Mouse (Mus musculus): ENCODE data around the gene Dixdc1.

Dixdc1 gene

DNA sequence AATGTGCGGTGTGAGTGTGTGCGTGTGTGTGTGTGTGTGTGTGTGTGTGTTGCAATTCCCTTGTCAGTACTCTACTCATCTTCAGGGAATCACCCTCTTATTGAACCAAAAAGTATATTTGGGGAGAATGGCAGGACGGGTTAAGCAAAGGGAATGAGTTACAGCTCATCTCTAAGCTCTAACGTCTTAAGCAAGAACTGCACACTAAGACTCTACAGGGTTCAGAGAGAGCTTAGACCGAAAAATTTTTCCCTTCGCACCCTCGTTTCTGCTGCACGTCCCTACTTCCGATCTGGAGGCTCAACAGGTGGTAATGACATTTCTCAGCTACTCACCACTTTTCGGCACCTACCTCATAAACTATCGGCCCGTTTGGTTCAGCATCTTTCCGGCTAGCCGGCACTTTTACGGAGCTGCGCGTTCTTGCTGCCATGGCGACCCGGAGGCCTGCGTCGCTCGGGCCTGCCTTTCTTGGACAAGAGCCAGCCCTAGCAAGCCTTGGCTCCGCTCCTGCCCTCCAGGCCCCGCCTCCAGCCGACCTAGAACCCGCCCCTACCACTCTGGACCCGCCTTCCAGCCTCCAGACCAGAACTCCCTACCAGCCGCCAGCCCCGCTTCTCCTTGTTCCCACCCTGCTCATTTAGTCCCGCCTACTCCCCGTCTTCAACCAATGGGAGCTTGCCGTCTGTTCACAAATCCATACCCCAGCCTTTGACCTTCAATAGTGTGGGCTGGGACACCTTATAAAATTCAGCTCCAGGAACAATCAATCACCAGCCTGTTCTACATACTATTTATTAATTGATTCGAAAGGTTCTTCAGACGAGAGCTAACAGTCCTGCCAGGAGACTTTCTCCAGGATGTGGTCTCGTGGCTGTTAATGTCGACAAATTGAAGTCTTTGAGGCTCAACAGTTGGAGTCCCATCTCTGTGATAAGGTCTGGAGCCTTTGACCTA, at the start of gene Dixdc1:
Gene Dixdc1, minus strand, starts transcription at position 604 of the 957 bp plus-strand sequence.
- in situ Hi-C loops (cut with MboI): no loop called here

DNA sequence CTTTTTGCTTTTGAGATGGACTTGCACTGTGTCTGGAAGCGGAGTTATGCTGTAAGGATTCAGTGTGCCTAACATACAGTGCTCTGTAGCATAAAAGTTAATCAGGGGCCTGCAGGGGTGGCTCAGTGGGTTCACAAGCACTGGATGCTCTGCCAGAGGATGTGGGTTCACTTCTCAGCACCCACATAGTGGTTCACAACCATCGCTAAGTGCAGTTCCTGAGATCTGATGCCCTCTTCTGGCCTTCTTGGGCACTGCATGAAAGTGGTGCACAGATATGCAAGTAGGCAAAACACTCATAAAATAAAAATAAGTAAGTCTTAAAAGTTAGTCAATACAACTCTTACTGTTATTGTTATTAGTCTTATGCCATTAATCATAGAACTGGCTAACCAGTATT, 42.8 kb upstream of the Dixdc1 start:
- in situ Hi-C loops (cut with MboI): no loop called here

DNA sequence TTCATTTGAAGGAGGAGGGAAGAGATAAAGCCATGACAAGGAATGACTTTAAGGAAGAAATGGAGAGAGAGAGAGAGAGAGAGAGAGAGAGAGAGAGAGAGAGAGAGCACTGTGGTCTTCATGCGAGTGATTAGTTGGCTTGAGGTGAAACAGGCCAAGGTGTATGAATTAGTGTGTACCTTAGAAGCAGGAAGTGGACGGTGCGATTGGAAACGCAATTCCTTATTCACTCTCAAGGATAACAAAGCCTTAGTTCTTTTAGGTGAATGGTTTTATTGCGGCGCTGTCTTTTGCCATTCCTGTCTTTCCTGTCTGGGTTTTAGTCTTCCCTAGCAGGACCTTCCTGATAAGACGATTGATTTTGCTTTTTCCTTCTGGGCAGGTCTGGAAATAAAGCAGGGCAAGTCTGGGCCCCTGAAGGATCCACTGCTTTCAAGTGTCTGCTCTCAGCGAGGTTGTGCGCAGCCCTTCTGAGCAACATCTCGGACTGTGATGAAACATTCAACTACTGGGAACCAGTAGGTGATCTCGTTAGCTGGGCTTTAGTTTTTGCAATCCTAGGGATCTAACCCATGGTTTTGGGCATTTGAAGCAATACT, 36.9 kb upstream of the Dixdc1 start:
- in situ Hi-C loops (cut with MboI): no loop called here

DNA sequence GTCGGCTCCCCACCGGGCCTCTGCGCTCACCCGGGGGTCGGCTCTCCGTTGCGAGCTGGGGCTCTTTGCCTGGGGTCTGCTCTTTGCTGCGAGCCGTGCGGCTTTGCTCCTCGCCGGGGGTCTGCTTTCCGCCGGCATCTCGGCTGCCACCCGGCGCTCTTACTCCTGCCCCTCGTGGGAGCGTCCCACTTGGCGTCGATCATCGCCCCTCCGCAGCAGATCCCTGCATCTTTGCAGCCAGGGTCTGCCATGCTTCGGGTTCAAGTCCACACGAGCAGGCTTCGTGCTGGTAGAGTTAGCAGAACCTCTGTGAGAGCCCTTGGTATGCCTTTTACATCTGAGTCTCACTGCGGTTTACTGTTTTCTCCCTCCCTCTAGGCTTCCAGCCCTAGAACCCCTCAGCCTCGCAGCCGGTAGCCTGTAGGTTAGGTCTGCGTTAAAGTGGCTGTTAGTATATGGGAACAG, 36.4 kb upstream of the Dixdc1 start:
- in situ Hi-C loops (cut with MboI): no loop called here

DNA sequence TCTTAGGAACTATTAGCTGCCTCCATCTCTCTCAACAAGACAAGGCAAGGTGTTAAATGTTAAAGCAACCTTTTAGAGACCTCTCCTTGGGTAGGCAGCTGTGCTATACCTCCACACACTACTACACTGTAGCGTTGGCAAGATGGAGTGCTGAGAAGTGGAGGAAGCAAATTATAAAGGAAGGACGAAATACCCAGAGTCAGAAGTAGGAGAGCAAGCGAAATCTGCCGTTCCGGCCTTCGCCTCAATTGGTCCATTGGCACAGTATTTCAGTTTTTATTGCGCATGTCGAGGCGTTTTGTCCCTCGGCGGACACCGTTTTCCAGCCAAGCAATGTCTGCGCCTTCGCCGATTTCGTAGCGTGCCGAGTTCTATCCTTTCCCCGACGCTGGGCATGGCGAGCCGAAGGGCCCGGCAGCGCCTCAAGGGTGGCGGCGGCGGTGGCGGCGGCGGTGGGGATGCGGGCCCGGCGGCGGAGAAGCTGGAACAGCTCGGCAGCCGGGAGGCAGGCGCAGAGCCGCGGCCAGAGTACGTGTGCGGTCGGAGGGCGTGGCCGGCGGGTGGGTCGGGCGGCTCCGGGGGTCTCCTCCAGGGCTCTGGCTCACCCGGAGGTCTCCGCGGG, 35.8 kb upstream of the Dixdc1 start, which contains the start of the genes Alg9 and 1110032A03Rik:
Gene Alg9, plus strand, starts transcription at position 29 of the 622 bp plus-strand sequence.
Gene 1110032A03Rik, minus strand, starts transcription at position 530 of the 622 bp plus-strand sequence.
- in situ Hi-C loops (cut with MboI): no loop called here

DNA sequence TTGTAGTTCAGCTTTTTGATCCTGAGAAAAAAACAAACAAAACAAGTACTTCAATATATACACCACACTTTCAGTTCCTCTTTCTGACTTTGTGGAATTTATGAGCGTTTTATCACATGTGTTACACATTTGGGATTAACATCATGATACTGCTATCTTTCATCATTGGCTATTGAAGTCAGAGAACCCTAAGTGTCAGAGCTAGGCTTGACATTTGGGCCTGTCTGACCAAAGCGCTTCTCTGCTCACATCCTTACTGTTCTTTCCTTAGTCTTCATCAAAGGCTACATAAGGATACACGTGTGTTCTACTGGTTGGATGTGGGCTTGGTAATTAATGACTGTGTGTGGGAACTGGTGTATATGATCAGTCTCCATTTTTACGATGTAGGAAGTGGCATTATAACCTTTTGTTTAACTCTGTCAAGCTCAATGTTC, 34.7 kb upstream of the Dixdc1 start:
- in situ Hi-C loops (cut with MboI): no loop called here

DNA sequence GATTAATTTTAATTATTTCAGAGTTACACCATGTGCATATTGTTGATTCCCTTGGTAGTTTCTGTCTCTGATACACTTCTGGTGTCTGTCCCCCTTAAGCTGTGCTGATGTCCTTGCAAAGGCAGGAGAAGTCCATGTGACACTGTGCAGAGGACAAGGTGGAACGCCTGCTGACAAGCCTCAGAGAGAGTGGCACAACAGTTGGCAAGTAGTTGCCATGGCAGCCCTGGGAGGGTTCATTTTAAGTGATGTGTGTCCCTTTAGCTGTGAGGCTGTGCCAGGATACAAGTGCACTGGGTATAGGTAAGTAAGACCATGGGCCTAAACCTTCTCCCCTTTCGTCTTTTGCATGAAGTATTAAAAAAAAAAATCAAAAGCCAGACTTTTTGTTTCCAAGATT, 30.7 kb upstream of the Dixdc1 start:
- in situ Hi-C loops (cut with MboI): no loop called here

DNA sequence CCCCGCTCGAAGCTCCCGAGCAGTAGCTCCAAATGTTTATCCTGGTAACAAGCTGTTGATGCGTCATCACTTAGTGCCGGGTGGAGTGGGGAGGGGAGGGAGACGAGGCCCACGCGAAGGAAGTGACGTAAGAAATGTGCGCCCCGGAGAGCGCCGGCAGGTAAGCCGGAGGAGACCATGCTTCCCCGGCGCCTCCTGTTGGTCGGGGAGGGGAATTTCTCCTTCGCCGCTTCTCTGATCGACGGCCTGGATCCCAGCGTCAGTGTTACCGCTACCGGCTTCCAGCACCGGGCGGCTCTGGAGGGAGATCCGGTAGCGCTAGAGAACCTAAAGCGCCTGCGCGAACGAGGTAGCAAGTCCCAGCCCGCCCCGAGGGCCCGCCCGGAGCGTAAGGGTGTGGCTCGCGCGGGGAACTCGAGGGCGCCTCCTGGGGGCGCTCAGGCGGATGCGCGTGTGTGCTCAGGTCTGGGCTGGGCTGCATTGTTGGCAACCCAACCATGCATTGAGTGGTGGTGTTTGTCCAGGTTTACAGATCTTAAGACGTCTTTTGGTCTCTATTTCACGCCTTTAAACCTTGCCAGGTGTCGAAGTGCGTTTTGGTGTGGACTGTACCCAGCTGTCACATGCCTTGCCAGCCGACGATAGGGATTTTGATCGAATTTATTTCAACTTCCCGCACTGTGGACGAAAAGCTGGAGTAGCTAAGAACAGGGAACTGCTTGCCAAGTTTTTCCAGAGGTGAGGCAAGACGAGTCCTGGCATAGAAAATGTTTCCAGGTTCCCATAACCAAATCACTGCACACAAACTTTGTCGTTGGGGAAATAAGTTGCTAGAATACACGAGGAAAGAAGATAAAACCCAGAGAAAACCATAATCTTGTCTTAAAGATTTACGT, 29.0 kb upstream of the Dixdc1 start, which contains the start of gene Fdxacb1:
Gene Fdxacb1, plus strand, starts transcription at position 130 of the 896 bp plus-strand sequence.
- in situ Hi-C loops (cut with MboI): no loop called here

DNA sequence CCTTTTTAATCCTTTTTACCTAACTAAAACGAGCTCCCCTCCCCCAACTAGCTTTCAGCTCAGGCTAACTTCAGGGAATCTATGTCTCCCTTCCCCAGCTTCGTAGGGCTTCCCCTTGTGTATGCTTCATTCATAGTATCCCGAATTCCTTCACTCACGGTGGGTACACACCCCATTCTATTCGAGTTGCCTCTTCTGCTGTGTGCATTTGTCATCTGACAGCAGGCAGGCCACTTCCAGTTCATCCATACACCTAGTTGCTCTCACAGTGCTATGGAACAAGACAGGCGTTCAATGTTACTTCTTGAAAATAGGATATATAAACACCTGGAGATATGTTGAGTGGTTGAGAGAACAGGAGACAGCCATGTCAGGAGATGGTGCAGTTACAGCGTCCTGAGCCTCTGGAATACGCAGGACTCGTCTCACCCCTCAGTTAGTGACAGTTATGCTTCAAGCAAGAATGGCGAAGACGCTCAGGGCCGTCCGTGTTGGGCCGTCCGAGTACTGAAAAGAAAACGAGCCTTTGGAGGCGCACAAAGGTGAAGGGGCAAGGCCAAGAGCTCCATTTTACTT, 28.3 kb upstream of the Dixdc1 start:
- in situ Hi-C loops (cut with MboI): no loop called here

DNA sequence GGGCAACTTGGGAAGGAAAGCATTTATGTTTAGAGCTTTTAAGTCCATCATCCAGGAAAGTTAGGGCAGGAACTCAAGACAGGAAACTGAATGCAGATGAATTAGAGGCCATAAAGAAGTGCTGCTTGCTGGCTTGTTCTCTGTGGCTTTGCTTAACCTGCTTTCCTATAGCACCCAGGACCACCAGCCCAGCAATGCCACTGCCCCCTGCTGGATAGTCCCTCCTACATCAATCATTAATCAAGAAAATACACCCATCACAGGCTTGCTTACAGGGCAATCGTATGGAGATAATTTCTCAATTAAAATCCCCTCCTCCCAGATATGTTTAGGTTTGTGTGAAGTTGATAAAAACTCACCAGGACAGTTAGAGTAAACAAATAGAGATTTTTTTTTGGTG, 24.0 kb upstream of the Dixdc1 start:
- in situ Hi-C loops (cut with MboI): no loop called here

DNA sequence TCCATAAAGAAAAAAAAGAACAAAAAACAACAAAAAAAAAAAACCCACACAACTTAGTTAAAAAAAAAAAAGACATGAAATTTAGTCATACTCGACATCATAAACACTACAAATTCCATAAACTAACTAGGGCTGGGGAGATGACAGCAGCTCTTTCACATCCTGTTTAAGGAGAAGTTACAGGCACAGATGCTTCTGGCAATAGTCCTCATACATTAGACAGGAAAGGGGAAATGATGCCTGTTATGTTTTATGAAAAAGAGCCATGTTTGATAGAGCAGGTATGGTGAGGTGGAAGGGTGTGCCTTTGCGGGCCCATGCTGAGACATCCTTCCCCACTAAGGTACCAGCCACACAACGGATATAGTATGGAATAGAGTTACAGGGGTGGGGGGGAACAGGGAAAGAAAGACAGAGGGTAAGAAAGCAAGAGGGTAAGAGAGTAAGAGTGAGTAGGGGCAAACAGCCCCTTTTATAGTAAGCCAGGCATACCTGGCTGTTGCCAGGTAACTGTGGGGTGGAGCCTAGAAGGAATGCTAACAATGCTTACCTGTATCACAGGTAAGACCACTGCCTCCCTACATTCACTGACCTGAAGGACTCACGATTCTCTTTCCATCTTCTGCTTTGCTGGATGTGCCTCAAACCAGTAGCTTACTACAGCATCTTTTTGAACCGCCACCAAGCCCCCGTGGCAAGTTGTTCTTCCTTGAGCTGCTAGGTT, 22.4 kb upstream of the Dixdc1 start:
- in situ Hi-C loops (cut with MboI): no loop called here

DNA sequence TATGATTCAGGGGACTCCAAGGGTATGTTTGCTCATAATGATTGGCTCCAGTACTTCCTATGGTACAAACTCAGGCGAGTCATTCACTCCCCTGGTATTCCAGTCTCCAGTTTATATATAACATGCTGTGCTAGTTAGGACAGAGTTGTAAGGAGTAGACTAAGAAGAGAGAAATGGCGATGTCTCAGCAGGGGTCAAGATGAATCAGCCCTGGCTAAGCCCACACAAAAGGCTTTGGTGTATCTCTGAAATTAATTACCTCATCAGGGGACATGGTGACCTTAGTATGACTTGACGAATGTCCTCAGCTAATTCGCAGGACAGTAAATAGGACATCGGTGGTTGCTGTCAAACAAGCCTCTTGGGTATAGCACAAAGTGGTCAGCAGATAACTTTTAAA, 17.4 kb upstream of the Dixdc1 start:
- in situ Hi-C loops (cut with MboI): no loop called here

DNA sequence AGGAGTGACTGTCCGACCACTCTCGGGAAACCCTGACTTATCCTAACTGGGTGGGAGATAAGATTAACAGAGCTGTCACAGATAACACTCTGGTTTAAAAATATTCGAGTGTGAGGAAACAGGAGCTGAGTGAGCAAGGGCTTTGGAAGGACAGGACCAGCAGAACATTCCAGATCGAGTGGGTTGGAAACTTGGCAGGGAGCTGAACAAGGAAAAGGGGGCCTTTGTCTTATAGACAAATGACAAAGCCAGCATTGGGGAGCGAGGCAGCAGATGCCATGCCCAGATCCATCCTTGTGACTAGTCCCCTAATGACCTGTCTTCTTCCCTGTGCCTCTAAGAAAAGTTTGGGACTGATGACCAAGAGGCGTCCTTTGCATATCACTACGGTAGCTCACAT, 14.6 kb upstream of the Dixdc1 start:
- in situ Hi-C loops (cut with MboI): no loop called here

DNA sequence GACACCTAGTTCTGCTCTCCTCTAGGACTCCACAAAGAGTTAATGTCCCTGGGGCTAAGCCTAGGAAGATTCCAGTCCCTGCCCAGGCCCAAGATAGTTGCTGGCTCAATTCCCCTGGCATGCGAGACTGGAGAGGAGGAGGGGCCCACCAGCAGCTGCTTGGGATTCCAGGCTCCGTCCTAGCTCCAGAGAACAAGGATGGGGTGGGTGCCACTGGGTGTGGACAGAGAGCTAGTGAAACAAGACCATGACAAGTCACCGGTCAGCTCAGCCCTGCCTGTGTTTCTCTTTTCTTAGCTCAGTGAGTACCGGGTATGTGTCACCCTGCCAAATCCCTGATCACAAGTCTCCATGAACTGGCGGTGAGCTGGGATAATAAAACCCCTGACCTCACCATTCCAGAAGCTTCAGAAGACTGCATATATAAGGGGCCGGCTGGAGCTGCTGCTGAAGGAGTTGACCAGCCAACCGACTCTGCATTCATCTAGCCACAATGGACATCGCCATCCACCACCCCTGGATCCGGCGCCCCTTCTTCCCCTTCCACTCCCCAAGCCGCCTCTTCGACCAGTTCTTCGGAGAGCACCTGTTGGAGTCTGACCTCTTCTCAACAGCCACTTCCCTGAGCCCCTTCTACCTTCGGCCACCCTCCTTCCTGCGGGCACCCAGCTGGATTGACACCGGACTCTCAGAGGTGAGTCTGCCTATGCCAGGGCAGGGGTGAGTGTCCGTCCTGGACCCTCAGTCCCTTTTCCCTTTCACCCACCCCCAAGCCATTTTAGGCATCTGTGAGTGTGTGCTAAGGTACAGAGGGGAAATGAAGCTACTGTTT, 13.7 kb upstream of the Dixdc1 start:
- in situ Hi-C loops (cut with MboI): no loop called here

DNA sequence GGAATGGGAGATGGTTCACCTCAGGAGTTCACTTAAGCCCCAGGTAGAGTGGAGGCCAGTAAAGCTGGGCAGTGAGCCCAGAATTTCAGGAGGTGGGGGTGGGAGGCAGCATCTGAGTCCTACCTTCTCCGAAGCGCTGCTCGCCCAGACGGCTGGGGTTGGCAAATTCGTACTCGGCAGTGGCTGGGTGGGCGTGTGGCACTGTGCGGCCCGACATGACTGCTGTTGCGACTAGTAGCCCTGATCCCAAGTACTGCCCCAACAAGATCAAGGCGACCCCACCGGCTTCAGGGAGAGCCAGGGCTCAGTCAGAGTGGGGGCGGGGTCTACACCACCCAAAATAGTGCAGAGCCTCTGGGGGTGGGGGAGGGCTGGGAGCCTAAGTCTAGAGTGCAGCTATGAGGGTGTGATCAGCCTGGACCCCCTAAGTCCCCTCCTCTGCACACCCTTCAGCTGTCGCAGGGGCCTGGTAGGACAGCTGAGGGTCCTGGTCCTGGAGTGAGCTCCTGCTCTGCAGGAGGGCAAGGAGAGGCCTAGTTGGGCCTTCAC, 12.8 kb upstream of the Dixdc1 start, which contains the start of gene Hspb2:
Gene Hspb2, minus strand, starts transcription at position 301 of the 549 bp plus-strand sequence.
- in situ Hi-C loops (cut with MboI): no loop called here

DNA sequence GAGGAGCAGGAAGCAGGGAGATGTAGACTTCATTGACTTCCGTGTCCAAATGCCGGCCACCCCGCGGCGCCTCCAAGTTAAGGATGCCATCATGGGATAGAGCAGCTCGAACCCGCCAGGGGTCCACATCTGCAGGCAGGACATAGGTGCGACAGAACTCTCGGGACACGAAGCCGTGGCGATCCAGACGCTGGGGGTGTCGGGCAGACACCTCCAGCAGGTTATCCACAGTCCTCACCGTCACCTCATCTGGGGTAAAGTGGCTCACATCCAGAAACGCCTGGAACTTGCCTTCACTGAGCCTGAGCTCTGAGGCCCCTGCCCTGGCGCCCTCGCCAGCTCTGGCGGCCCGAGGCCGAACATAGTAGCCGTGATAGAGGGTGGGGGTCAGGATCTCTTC, 12.0 kb upstream of the Dixdc1 start, which contains the start of gene Cryab:
Gene Cryab, plus strand, starts transcription at position 3 of the 400 bp plus-strand sequence.
- in situ Hi-C loops (cut with MboI): no loop called here

DNA sequence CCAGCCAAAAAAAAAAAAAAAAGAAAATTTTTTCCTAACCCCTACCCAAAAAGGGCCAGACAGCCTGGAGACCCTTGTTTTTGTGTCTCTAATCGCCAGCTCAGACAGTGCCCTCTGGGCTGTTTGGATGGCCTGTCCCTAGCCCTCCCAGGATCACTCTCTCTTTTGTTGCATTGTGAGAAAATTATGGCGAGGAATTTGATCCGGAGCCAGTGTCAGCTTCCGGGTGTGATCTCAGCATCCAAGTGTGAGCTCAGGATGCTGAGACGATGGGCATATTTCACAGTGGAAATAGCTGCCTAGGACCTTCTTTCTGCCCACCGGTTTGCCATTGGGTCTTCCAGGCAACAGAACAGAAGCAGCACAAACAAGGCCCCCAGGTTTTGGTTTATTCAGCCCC, 11.4 kb upstream of the Dixdc1 start:
- in situ Hi-C loops (cut with MboI): no loop called here

DNA sequence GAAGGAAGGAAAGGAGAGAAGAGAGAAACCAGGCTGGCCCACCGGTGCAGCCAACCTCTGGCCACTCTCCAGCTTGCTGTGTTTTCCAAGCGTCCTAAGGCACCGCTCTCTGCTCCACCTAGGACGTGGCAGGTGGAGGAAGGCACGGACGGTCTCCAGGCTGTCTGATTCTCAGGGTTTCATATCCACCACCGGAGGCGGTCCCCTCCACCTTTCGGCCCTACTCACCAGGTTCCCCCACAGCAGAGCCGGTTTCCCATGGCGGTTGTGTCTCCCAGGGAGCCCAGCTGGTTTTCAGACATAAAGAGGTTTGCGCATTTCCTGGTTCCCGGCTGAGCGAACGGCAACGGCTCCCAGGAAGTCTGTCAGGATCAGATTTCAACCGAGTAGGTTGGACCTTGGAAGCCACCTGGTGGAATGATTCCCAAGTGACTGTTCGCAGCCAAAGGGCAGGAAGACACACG, 6.9 kb upstream of the Dixdc1 start, which contains the start of gene 2310030G06Rik:
Gene 2310030G06Rik, minus strand, starts transcription at position 323 of the 464 bp plus-strand sequence.
- in situ Hi-C loops (cut with MboI): no loop called here

DNA sequence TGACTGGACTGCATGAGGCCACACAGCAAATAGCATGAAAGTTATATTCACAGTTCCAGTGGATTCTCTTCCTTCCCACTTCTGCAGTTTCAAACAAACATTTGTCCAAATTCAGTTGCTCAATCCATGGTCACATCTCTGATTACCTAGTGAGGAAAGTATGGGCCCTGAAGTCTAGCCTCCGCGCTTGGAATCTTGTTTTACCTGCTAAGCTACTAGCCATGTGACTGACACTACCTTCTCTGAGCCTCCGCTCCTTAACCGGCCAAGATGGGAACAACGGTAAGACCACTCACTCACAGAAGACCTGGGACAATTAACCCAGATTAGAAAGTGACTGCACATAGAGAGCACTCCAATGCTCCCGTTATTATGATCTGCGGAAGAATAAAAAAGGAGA, 6.5 kb upstream of the Dixdc1 start:
- in situ Hi-C loops (cut with MboI): no loop called here

All from mature B cell (primary cell).